Mouse (Mus musculus) myocyte (in vitro differentiated cells): ENCODE results near the gene Inhbe. TPM values are rescaled to one million over a fixed set of nuclear protein-coding genes. Genes with fewer than 3 reads are reported as not detected.
"Not testable (repeated sequence)": the region's sequence is repeated elsewhere in the genome, so short reads cannot be mapped to it uniquely, and the experiment has no call there.

Source experiments
- H3K27me3 ChIP-seq: one replicate; pipeline ENCODE4 v1.6.1; 2011; ENCODE audit not compliant: control insufficient read depth, insufficient read depth, insufficient read length
- H3K36me3 ChIP-seq: one replicate; pipeline ENCODE4 v1.6.1; 2011; ENCODE audit not compliant: control insufficient read depth, insufficient read depth
- H3K4me2 ChIP-seq: one replicate; pipeline ENCODE4 v1.6.1; 2011; ENCODE audit warnings: low read depth, control low read depth
- H3K4me3 ChIP-seq: one replicate; pipeline ENCODE4 v1.5.1; 2011; ENCODE audit warnings: mild to moderate bottlenecking, control low read depth, moderate library complexity
- H3K79me2 ChIP-seq: one replicate; pipeline ENCODE4 v1.6.1; 2011; ENCODE audit not compliant: control insufficient read depth, insufficient read depth
- H3ac ChIP-seq: one replicate; pipeline ENCODE4 v1.6.1; 2011; ENCODE audit not compliant: control insufficient read depth, insufficient read length
- CEBPB ChIP-seq: IDR thresholded peaks from 2 replicates; pipeline ENCODE4 v1.6.1; 2011; ENCODE audit warnings: mild to moderate bottlenecking, moderate library complexity; ENCODE audit not compliant: poor library complexity, insufficient read depth, severe bottlenecking
- E2F4 ChIP-seq: IDR thresholded peaks from one replicate; pipeline ENCODE4 v1.6.1; 2011; ENCODE audit warnings: mild to moderate bottlenecking, control low read depth, moderate library complexity; ENCODE audit not compliant: insufficient read depth
- MAX ChIP-seq: IDR thresholded peaks from one replicate; pipeline ENCODE4 v1.6.1; 2011; ENCODE audit warnings: low read depth, mild to moderate bottlenecking, control low read depth
- MYOD1 ChIP-seq, 3 experiments: IDR thresholded peaks; one replicate each; pipeline ENCODE4 v1.6.1; 2011; ENCODE audit warnings: control low read depth in 2 of 3, low read depth in 2 of 3, mild to moderate bottlenecking in 2 of 3, moderate library complexity in 1 of 3; ENCODE audit not compliant: insufficient read length in 2 of 3, control insufficient read depth in 1 of 3
- MYOG ChIP-seq, 3 experiments: IDR thresholded peaks; one replicate each; pipeline ENCODE4 v1.6.1; 2011; ENCODE audit warnings: control low read depth in 2 of 3, low read depth in 2 of 3, mild to moderate bottlenecking in 2 of 3; ENCODE audit not compliant: insufficient read length in 2 of 3, control insufficient read depth in 1 of 3, insufficient read depth in 1 of 3
- POLR2A ChIP-seq: IDR thresholded peaks from one replicate; pipeline ENCODE4 v1.6.1; 2011; ENCODE audit warnings: low read depth, mild to moderate bottlenecking, control low read depth, moderate library complexity; ENCODE audit not compliant: insufficient read length
- POLR2AphosphoS2 ChIP-seq: IDR thresholded peaks from one replicate; pipeline ENCODE4 v1.6.1; 2011; ENCODE audit warnings: low read depth, control low read depth; ENCODE audit not compliant: insufficient read length
- REST ChIP-seq: IDR thresholded peaks from one replicate; pipeline ENCODE4 v1.6.1; 2011; ENCODE audit warnings: mild to moderate bottlenecking, control low read depth, moderate library complexity; ENCODE audit not compliant: insufficient read depth, insufficient read length
- SRF ChIP-seq: IDR thresholded peaks from one replicate; pipeline ENCODE4 v1.6.1; 2011; ENCODE audit warnings: low read depth; ENCODE audit not compliant: control insufficient read depth, insufficient read length
- TCF12 ChIP-seq: IDR thresholded peaks from one replicate; pipeline ENCODE4 v1.6.1; 2011; ENCODE audit warnings: mild to moderate bottlenecking, control low read depth; ENCODE audit not compliant: poor library complexity, insufficient read depth, severe bottlenecking
- TCF3 ChIP-seq: IDR thresholded peaks from one replicate; pipeline ENCODE4 v1.6.1; 2011; ENCODE audit warnings: low read depth, control low read depth; ENCODE audit not compliant: insufficient read length
- USF1 ChIP-seq: IDR thresholded peaks from one replicate; pipeline ENCODE4 v1.6.1; 2011; ENCODE audit warnings: low read depth, mild to moderate bottlenecking, control low read depth, moderate library complexity
- polyA plus RNA-seq: library from polyadenylated mRNA; unstranded; fragments of >200 nt; fragmentation: generic; extraction: Trizol; gene quantifications from one replicate; pipeline ENCODE4 v1.2.1, GENCODE M21; 2012; ENCODE audit warnings: missing spikeins

The Inhbe gene
- polyA plus RNA-seq, 1 experiment: 0.10 TPM

DNA sequence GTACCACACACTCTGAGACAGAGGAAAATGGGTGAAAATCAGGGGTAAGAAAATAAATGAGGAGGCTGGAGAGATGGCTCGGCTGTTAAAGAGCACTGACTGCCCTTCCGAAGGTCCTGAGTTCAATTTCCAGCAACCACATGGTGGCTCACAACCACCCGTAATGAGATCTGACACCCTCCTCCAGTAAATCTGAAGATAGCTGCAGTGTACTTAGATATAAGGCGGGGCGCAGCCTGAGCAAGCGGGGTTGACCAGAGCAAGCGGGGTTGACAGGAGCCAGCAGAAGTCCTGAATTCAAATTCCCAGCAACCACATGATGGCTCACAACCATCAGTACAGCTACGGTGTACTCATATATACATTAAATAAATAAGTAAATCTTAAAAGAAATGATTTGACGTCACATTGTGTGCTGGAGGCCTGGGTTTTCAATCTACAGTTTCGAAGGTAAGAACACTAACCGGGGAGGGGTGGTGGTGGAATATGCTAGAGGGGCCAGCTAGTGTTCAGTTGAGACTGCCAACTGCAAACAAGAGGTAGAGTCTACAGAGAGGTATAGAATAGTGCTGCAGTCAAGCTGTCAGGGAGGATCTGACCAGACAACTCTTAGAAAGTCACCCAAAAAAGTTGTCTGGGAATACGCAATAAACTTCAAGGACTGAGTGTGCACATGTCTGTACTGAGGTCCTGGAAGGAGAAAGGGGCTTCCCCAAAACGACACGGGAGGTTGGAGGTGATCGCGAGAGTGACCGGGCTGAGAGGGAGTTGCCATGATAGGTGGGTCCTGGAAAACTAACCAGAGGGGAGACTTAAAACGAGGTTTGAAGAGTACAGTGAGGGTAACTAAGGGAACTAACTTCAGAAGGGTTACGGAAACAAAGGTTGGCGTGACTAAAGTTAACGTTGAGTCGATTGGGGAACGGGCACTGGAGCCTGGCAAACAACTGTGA lies 43.4 kb downstream of the Inhbe start:
- Histone ChIP-seq H3K79me2 (peaks cover 29% of the 10 kb centered on the region), H3ac (peak overlapping the region; percentile 91), H3K27me3 (no peaks in the 10 kb centered on the region), H3K4me2 (peak overlapping the region; percentile 82), H3K4me3 (peak overlapping the region; percentile 68), H3K36me3 (peaks cover 37% of the 10 kb centered on the region)
- TF ChIP-seq POLR2A (peak; percentile 8), CEBPB (no peak)

DNA sequence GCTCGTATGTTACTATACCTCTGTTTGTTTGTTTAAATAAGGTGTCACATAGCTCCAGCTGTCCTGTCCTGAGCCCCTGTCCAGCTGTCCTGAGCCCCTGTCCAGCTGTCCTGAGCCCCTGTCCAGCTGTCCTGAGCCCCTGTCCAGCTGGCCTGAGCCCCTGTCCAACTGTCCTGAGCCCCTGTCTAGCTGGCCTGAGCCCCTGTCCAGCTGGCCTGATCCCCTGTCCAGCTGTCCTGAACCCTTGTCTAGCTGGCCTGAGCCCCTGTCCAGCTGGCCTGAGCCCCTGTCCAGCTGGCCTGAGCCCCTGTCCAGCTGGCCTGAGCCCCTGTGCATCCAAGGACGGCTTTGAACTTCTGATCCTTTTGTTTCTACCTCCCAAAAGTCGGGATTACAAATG lies 45.0 kb downstream of the Inhbe start:
- TF ChIP-seq MYOG (IDR thresholded peaks at IDR 0.05; ENCODE audit: control insufficient read depth in 1 of 3, insufficient read depth in 1 of 3, insufficient read length in 2 of 3, low read depth in 2 of 3) (peak in 2 of 3 experiments; percentile 76 to 79), MYOD1 (IDR thresholded peaks at IDR 0.05; ENCODE audit: control insufficient read depth in 1 of 3, insufficient read length in 2 of 3, low read depth in 2 of 3) (peak in 2 of 3 experiments; percentile 18 to 39)
- not testable (repeated sequence) for H3K27me3 ChIP-seq, H3K4me3 ChIP-seq, H3K4me2 ChIP-seq, H3ac ChIP-seq
- peaks cover 53% of the 10 kb centered on the region for H3K36me3 ChIP-seq
- H3K79me2 ChIP-seq: peaks cover 37% of the 10 kb centered on the region

DNA sequence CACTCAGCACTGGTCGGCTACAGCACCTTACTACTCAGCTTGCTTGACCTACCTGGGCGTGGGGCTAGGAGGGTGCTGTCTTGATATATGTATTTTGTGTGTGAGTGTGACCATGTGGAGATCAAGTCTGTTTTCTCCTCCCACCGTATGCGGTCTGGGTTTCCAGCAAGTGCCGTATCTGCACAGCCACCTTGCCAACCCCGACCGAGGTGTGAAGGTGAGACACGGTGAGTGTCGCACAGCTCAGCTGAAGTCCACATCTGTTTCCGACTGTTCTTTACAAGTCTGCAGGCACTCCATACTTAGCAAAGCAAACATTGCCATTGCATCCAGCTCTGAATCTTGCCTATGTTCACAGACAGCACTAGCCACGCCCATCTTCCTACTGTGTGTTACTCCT lies 51.1 kb downstream of the Inhbe start:
- TF ChIP-seq TCF3 (no peak), MYOD1 (IDR thresholded peaks at IDR 0.05; ENCODE audit: control insufficient read depth in 1 of 3, insufficient read length in 2 of 3, low read depth in 2 of 3) (no peak), POLR2AphosphoS2 (no peak), SRF (no peak), MAX (no peak), USF1 (no peak), REST (no peak), TCF12 (no peak)
- Histone ChIP-seq H3K4me3 (no peak overlapping the region), H3ac (no peak overlapping the region), H3K79me2 (peaks cover 17% of the 10 kb centered on the region), H3K27me3 (no peaks in the 10 kb centered on the region), H3K36me3 (peaks cover 72% of the 10 kb centered on the region), H3K4me2 (no peak overlapping the region)

DNA sequence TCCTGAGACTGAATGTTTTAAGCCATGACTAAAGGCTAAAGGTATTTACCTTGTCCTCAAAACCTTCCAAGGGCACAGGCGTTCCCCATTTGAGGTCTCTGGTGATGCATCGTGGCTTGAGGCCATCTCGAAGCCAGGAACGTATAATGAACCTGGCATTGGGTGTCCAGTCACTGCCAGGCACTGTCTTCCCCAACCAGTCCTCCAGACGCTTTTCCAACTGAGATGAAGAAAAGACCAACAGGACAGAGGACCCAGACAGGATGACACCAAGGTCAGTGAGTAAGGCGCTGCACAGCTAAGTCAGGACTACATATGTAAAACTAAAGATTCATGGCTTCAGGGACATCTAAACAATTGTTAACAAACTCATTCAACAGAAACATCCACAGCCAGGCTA lies 53.9 kb downstream of the Inhbe start:
- Histone ChIP-seq H3ac (no peak overlapping the region), H3K27me3 (no peaks in the 10 kb centered on the region), H3K79me2 (peaks cover 9% of the 10 kb centered on the region), H3K4me2 (no peak overlapping the region), H3K36me3 (peaks cover 73% of the 10 kb centered on the region), H3K4me3 (no peak overlapping the region)
- TF ChIP-seq MYOG (IDR thresholded peaks at IDR 0.05; ENCODE audit: control insufficient read depth in 1 of 3, insufficient read depth in 1 of 3, insufficient read length in 2 of 3, low read depth in 2 of 3) (no peak), CEBPB (no peak), E2F4 (no peak), POLR2AphosphoS2 (no peak), TCF3 (no peak), USF1 (no peak), MAX (no peak), TCF12 (no peak), MYOD1 (IDR thresholded peaks at IDR 0.05; ENCODE audit: control insufficient read depth in 1 of 3, insufficient read length in 2 of 3, low read depth in 2 of 3) (no peak), SRF (no peak), REST (no peak), POLR2A (no peak)

Other genes with a start within 250 kb of the Inhbe start
- gene Os9, start 233.3 kb downstream of the Inhbe start, polyA plus RNA-seq: 67.2 TPM
- gene B4galnt1, start 189.2 kb downstream of the Inhbe start, polyA plus RNA-seq: 12.4 TPM
- gene Slc26a10, start 173.8 kb downstream of the Inhbe start, polyA plus RNA-seq: 1.3 TPM
- 25.3 TPM for gene Arhgef25, start 164.3 kb downstream of the Inhbe start, polyA plus RNA-seq
- gene Dtx3, start 158.7 kb downstream of the Inhbe start, polyA plus RNA-seq: 42.4 TPM
- gene Pip4k2c, start 142.8 kb downstream of the Inhbe start, polyA plus RNA-seq: 22.5 TPM
- 0.14 TPM for gene Kif5a, start 91.1 kb downstream of the Inhbe start, polyA plus RNA-seq
- gene Dctn2, start 88.0 kb downstream of the Inhbe start, polyA plus RNA-seq: 250 TPM
- gene Mbd6, start 65.4 kb downstream of the Inhbe start, polyA plus RNA-seq: 24.7 TPM
- 280 TPM for gene Mars, start 42.6 kb downstream of the Inhbe start, polyA plus RNA-seq
- 0.77 TPM for gene Arhgap9, start 32.4 kb downstream of the Inhbe start, polyA plus RNA-seq
- gene Gli1, start 12.4 kb downstream of the Inhbe start, polyA plus RNA-seq: 1.00 TPM
- not detected for gene Inhbc, start 16.0 kb upstream of the Inhbe start, polyA plus RNA-seq
- 63.4 TPM for gene R3hdm2, start 25.9 kb upstream of the Inhbe start, polyA plus RNA-seq
- gene Stac3, start 147.3 kb upstream of the Inhbe start, polyA plus RNA-seq: 125 TPM
- gene Ndufa4l2, start 160.6 kb upstream of the Inhbe start, polyA plus RNA-seq: 2.9 TPM
- gene Shmt2, start 168.0 kb upstream of the Inhbe start, polyA plus RNA-seq: 535 TPM
- 3.9 TPM for gene Nxph4, start 180.1 kb upstream of the Inhbe start, polyA plus RNA-seq